Mouse (Mus musculus): ENCODE data around the gene Srcap.

Gene Srcap

DNA sequence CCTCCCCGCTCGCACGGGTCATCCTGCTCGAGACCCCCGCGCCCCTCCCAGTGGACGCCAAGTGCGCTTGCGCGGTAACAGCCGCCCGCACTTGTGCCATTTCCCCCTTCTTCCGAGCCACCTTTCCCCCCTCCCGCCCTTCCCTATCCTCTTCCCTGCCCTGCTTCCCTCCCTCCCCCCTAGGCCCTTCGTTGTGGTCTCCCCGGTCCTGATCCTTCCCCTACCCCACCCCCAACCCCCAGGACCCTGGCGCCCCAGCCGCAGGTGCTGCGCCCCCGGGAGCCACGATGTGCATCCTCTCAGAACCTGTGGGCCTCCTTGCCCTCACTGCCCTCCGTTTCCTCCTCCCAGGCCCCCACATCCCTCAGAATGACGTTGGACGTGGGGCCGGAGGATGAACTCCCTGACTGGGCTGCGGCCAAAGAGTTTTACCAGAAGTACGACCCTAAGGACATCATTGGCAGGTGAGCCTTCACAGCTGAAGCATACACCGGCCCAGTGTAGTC is 61.8 kb downstream of the Srcap start:
- no peak for DNase-seq (ENCODE audit: low read depth, low spot score)

DNA sequence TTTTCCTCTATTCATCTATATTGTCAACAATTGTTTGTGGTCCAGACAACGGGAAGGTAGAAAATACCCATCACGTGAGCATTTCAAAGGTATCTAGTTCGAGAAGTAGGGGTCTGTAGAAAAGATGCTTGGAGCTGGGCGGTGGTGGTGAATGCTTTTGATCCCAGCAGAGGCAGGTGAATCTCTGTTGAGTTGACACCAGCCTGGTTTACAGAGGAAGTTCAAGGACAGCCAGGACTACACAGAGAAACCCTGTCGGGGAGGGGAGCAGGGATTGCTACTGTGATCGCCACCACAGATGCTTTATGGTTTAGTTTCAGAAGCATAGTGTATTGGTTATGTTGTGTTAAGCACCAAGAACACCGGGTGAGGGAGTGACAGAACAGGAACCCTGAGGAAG is 62.3 kb downstream of the Srcap start:
- no peak for DNase-seq (ENCODE audit: low read depth, low spot score)

- no peak for DNase-seq (ENCODE audit: low read depth, low spot score)
Measured at GRCm38 (mm10) chr7:127583260-127583659, 71.5 kb downstream of the Srcap start.

- DNase-seq (ENCODE audit: low read depth, low spot score) = no peak
Measured at GRCm38 (mm10) chr7:127585031-127585430, 73.2 kb downstream of the Srcap start.

- no peak for DNase-seq (ENCODE audit: low read depth, low spot score)
Measured at GRCm38 (mm10) chr7:127586149-127586548, 74.4 kb downstream of the Srcap start.

DNA sequence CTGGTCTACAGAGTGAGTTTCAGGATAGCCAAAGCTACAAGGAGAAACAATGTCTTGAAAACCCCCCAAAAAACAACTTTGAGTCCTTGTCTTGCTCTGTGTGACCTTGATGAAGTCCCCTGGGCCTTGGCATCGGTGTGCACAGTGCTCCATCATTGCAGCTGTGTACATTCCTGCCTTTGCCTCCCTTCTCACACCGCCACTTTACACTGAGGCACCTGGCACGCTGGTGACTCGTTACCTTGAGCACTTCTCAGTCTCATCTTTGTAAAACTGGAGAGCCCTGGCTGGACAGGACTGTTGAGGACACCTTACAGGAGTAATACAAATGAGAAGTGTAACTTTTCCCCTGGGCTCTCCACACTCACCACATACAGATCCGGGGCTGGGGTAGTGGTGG is 75.4 kb downstream of the Srcap start:
- no peak for DNase-seq (ENCODE audit: low read depth, low spot score)

DNA sequence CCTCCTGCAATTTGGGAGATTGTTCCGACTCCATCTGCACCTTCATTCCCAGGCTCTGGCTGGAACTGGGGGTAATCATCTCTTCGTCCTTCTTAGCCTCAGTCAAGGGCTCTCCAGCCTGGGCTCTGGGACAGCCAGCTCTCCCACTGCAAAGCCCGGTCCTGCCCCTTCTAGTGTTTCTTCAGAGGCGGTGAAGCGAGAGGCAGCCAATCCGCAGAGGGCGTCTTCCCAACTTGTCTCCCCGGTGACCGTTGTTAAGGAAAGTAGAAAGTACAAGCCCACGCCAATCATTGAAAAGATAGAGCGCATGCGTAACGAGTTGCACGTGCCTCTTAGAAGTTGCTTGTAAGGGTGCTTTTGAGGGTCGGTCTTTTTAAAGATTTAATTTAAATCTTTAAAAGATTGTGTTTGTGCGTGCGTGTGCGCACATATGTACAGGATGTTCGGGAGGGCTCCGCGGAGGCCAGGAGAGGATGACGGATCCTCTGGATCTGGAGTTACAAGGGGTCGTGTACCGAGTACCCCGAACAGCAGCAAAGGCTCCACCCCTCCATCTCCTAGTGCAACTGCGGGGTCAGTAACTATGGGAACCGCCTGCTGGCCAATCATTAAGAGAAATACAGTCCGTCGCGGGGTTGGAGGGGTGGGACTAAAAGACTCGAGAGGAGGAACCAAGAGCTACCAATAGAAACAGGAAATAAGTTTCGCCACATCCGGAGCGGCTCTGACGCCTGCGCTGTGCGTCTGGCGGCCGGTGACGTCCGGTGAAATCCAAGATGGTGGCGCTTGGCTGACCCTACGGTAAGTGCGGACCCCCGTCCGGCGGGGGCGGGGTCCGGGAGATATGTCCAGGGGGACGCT is 76.5 kb downstream of the Srcap start, which contains the start of the genes Ccdc189 and Rnf40:
Gene Ccdc189 (minus strand): TSS at position 585 of the 861 bp plus-strand sequence.
Gene Rnf40 (plus strand): TSS at position 757 of the 861 bp plus-strand sequence.
- peak; percentile 97 for DNase-seq (ENCODE audit: low read depth, low spot score)

DNA sequence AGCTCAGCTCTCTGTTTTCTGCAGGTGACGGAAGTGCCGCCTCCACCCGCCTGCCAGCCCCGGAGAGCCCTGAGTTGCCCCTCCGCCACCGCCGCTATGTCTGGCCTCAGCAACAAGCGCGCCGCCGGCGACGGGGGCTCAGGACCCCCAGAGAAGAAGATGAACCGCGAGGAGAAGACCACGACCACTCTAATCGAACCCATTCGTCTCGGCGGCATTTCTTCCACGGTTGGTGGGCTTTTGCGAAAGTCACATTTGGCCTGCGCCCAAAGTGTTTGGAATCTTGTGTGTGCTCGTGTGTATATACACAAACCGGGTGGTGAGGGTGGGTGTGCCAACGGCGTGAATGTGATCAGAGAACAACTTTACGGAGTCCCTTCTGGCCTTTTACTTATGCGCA is 77.1 kb downstream of the Srcap start:
- no peak for DNase-seq (ENCODE audit: low read depth, low spot score)

DNA sequence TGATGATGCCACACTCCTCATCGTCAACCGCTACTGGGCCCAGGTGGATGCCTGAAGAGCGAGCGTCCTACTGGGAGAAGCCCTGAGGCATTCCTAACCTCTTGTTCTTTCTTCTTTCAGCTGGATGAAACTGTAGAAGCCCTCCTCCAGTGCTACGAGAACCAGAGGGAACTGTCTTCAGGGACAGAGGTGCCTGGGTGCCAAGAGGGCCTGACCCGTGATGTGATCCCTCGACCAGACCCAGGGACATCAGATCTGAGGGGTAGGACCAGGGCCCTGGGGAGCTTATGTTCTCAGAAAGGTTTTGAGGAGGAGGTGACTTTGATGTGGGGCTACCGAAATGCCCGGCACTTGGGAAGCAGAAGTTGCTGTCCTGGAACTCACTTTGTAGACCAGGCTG is 77.9 kb downstream of the Srcap start:
- no peak for DNase-seq (ENCODE audit: low read depth, low spot score)

GRCm38 (mm10) chr7:127591108-127591507 is 79.3 kb downstream of the Srcap start:
- no peak for DNase-seq (ENCODE audit: low read depth, low spot score)

DNA sequence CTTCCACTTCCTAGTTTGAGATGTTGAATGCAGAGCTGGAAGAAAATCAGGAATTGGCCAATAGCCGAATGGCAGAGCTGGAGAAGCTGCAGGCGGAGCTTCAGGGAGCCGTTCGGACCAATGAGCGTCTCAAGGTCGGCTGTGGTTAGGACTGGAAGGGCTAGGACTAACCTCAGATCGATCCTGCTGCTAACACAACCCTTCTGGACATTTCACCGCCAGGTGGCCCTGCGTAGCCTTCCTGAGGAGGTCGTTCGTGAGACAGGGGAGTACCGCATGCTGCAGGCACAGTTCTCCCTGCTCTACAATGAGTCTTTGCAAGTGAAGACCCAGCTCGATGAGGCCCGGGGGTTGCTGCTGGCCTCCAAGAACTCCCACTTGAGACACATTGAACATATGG is 80.8 kb downstream of the Srcap start:
- DNase-seq (ENCODE audit: low read depth, low spot score) = no peak

DNA sequence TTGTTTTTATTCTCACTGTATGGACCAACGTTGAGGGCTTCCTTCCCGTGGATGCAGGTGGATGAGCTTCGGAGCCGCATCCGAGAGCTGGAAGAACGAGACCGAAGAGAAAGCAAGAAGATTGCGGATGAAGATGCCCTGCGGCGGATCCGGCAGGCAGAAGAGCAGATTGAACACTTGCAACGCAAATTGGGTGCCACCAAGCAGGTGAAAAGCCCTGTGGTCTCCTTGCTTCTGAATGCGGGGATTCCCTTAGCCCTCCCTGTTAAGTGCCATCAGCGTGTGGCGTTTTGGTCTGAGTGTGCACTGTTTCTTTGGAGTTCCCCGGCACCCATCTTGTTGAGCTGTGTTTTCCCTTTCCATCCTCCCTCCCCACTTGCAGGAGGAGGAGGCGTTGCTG is 85.0 kb downstream of the Srcap start:
- DNase-seq (ENCODE audit: low read depth, low spot score) = no peak

GRCm38 (mm10) chr7:127600612-127601011 is 88.8 kb downstream of the Srcap start:
- DNase-seq (ENCODE audit: low read depth, low spot score) = no peak

DNA sequence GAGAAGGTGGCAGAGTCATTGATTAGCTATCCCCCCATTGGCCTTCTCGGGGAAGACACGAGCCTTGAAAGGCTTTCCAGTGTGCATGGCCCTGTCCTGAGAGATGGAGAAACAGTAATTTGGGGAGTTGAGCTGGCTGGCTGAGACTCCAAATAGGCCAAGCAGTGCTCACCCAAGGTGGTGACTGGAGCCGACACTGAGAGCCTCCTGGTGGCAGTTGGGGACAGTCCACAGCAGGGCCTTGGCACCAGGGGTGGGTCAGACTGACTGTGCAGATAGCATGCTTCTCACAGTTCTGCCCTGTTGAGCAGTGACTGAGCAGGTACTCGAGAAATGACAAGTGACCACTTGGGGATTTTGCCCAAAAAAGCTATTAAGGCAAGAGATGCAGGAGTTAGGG is 90.0 kb downstream of the Srcap start:
- no peak for DNase-seq (ENCODE audit: low read depth, low spot score)

DNA sequence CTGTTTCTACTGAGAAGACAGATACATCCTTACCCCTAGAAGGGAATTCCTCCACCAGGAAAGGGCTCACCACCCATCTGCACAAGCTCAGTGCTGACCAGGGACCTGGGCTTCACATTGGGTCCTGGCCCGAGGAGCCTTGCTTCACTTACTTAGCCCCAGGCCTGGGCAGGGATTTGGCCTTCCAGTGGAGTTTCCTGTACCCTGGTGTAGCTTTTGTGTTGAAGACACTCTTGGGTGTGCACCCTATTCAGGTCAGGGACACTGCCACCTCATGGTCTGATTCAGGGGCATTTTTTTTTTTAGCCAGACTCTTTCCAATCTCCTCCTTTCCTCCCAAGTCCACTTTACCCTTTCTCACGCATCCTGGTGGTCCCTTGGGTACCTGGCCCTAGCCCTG is 91.1 kb downstream of the Srcap start:
- DNase-seq (ENCODE audit: low read depth, low spot score) = no peak

DNA sequence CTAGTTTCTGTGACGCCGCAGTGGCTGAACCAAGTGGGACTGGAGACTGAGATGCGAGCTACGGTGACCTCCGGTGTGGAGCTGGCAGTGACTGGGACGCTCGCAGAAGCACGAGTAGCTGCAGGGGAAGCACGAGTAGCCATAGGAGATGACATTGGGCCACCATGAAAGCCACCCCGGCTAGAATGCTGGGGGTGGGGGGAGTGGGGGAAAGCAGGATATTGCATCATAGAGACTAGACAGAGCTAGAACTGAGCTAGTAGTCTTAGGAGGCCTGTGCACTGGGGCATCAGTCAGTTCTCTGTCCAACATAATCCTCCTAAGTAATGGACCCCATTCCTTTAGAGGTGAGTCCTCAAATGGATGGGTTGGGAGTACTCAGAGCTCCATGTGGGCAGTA is 92.5 kb downstream of the Srcap start:
- no peak for DNase-seq (ENCODE audit: low read depth, low spot score)

GRCm38 (mm10) chr7:127607150-127607549 is 95.4 kb downstream of the Srcap start:
- no peak for DNase-seq (ENCODE audit: low read depth, low spot score)
